Mouse (Mus musculus): Measurements from ENCODE around the gene Proser2. TPM values are rescaled to one million over a fixed set of nuclear protein-coding genes. Genes with fewer than 3 reads are reported as not detected.

Proser2 gene
- polyA plus RNA-seq, 1 experiment = 104 TPM

GRCm38 (mm10) chr2:6059291-6059690 is 70.7 kb downstream of the Proser2 start:
- Histone ChIP-seq H3K36me3 (replicated peaks; ENCODE audit: low read length) (peaks cover 32% of the 10 kb centered on the region), H3K27me3 (replicated peaks) (peaks cover 18% of the 10 kb centered on the region), H3K4me1 (peaks cover 6% of the 10 kb centered on the region), H3K4me3 (replicated peaks) (no peak overlapping the region), H3K9me3 (peaks cover 6% of the 10 kb centered on the region)
- TF ChIP-seq FLI1 (IDR thresholded peaks at IDR 0.05; ENCODE audit: low read length) (no peak), GATA1 (IDR thresholded peaks at IDR 0.05; ENCODE audit: borderline replicate concordance, low read length) (no peak)

DNA sequence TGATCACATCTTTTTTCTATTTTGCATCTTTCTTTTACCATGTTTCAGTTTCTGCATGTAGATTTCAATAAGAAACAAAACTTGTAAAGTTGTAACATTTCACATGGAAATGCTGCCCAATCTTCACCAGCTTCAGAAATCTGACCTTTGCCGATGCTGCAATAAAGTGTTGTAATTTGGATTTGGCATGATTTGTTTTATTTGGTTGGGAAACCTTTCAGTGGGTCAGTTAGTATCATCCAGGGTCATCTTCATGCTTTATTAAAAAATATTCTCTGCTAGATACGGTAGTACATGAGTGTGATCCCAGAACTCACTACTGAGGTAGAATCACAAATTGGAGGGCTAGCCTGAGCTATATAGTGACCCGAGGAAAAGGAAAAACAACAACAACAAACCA is 73.5 kb downstream of the Proser2 start:
- peaks cover 7% of the 10 kb centered on the region for H3K27me3 ChIP-seq (replicated peaks)
- H3K9me3 ChIP-seq = no peaks in the 10 kb centered on the region
- peaks cover 3% of the 10 kb centered on the region; the same call in 1 of the 2 replicates for H3K4me1 ChIP-seq
- H3K4me3 ChIP-seq (replicated peaks) = no peak overlapping the region
- peaks cover 58% of the 10 kb centered on the region for H3K36me3 ChIP-seq (replicated peaks; ENCODE audit: low read length)
- no peak for TF ChIP-seq GATA1 (IDR thresholded peaks at IDR 0.05; ENCODE audit: borderline replicate concordance, low read length)
- no peak for TF ChIP-seq FLI1 (IDR thresholded peaks at IDR 0.05; ENCODE audit: low read length)

GRCm38 (mm10) chr2:6055466-6055865 is 74.5 kb downstream of the Proser2 start:
- Histone ChIP-seq H3K36me3 (replicated peaks; ENCODE audit: low read length) (peaks cover 69% of the 10 kb centered on the region), H3K9me3 (no peaks in the 10 kb centered on the region), H3K27me3 (replicated peaks) (peaks cover 2% of the 10 kb centered on the region), H3K4me1 (peaks cover 3% of the 10 kb centered on the region; the same call in 1 of the 2 replicates), H3K4me3 (replicated peaks) (no peak overlapping the region)
- TF ChIP-seq FLI1 (IDR thresholded peaks at IDR 0.05; ENCODE audit: low read length) = no peak
- no peak for TF ChIP-seq GATA1 (IDR thresholded peaks at IDR 0.05; ENCODE audit: borderline replicate concordance, low read length)

- H3K27me3 ChIP-seq (replicated peaks) = no peaks in the 10 kb centered on the region
- H3K36me3 ChIP-seq (replicated peaks; ENCODE audit: low read length) = peaks cover 86% of the 10 kb centered on the region
- no peak for TF ChIP-seq GATA1 (IDR thresholded peaks at IDR 0.05; ENCODE audit: borderline replicate concordance, low read length)
- no peak for TF ChIP-seq FLI1 (IDR thresholded peaks at IDR 0.05; ENCODE audit: low read length)
- H3K4me3 ChIP-seq (replicated peaks) = no peak overlapping the region
- H3K9me3 ChIP-seq = no peaks in the 10 kb centered on the region
- H3K4me1 ChIP-seq = peaks cover 25% of the 10 kb centered on the region
These were observed 81.0 kb downstream of the Proser2 start for GRCm38 (mm10) chr2:6049018-6049417.

GRCm38 (mm10) chr2:6048570-6048969 is 81.4 kb downstream of the Proser2 start:
- Histone ChIP-seq H3K27me3 (replicated peaks) (no peaks in the 10 kb centered on the region), H3K9me3 (no peaks in the 10 kb centered on the region), H3K4me1 (peaks cover 30% of the 10 kb centered on the region), H3K4me3 (replicated peaks) (no peak overlapping the region), H3K36me3 (replicated peaks; ENCODE audit: low read length) (peaks cover 87% of the 10 kb centered on the region)
- TF ChIP-seq GATA1 (IDR thresholded peaks at IDR 0.05; ENCODE audit: borderline replicate concordance, low read length) = no peak
- no peak for TF ChIP-seq FLI1 (IDR thresholded peaks at IDR 0.05; ENCODE audit: low read length)

Other genes with a start within 250 kb of the Proser2 start
- gene Sec61a2, start 234.8 kb downstream of the Proser2 start, polyA plus RNA-seq (2012; ENCODE audit: insufficient read depth, low replicate concordance) = 0.56 TPM in 1 of 2 replicates, not detected in the other
- gene Dhtkd1, start 187.4 kb downstream of the Proser2 start, polyA plus RNA-seq (2012; ENCODE audit: insufficient read depth, low replicate concordance) = not detected in 2 replicates
- gene Upf2, start 178.7 kb downstream of the Proser2 start, polyA plus RNA-seq (2012; ENCODE audit: insufficient read depth, low replicate concordance) = 1.6 and 2.7 TPM in 2 replicates
- gene Echdc3, start 82.8 kb upstream of the Proser2 start, polyA plus RNA-seq (2012; ENCODE audit: insufficient read depth, low replicate concordance) = 1.9 TPM in 1 of 2 replicates, not detected in the other
- gene Usp6nl, start 192.5 kb upstream of the Proser2 start, polyA plus RNA-seq (2012; ENCODE audit: insufficient read depth, low replicate concordance) = 1.9 and 2.9 TPM in 2 replicates

All from megakaryocyte, embryonic 14.5 days (primary cell).